Mouse (Mus musculus) E14TG2a.4 (cell line): Measurements from ENCODE around the gene Sulf2.
A peak's percentile ranks its signal among the peaks of the same experiment; 100 is the strongest.

Experiments used
- H3K27me3 ChIP-seq: 2 replicates; pipeline ENCODE4 v1.6.1; 2014; ENCODE audit warnings: low read length, control low read depth; ENCODE audit not compliant: insufficient read depth
- H3K36me3 ChIP-seq: 2 replicates; pipeline ENCODE4 v1.6.1; 2014; ENCODE audit warnings: low read length, control low read depth; ENCODE audit not compliant: insufficient read depth
- H3K4me1 ChIP-seq: replicated peaks from 2 replicates; pipeline ENCODE4 v1.6.1; 2014; ENCODE audit warnings: low read depth, low read length, control low read depth
- H3K4me3 ChIP-seq: replicated peaks from 2 replicates; pipeline ENCODE4 v1.5.1; 2014; ENCODE audit warnings: mild to moderate bottlenecking, low read length
- H3K9me3 ChIP-seq: 2 replicates; pipeline ENCODE4 v1.6.1; 2014; ENCODE audit warnings: low read length, control low read depth
- CTCF ChIP-seq: conservative IDR thresholded peaks from 2 replicates; pipeline ENCODE4 v1.5.1; 2014; ENCODE audit warnings: low read length
- NANOG ChIP-seq: IDR thresholded peaks from 2 replicates; pipeline ENCODE4 v1.6.1; 2014; ENCODE audit warnings: borderline replicate concordance, low read length, mixed read lengths
- POU5F1 ChIP-seq: IDR thresholded peaks from 2 replicates; pipeline ENCODE4 v1.6.1; 2014; ENCODE audit warnings: low read length, borderline replicate concordance

The Sulf2 gene

GRCm38 (mm10) chr2:166140427-166140826 is 15.0 kb downstream of the Sulf2 start:
- H3K27me3 ChIP-seq, result no peaks in the 10 kb centered on the region
- no peak for TF ChIP-seq POU5F1
- no peak for TF ChIP-seq NANOG
- no peak for TF ChIP-seq CTCF
- H3K4me3 ChIP-seq, result peak overlapping the region; percentile 52
- peaks cover 46% of the 10 kb centered on the region for H3K36me3 ChIP-seq
- no peaks in the 10 kb centered on the region for H3K9me3 ChIP-seq
- peaks cover 96% of the 10 kb centered on the region for H3K4me1 ChIP-seq

- no peaks in the 10 kb centered on the region for H3K27me3 ChIP-seq
- peak overlapping the region; percentile 56 for H3K4me3 ChIP-seq
- H3K4me1 ChIP-seq, result peaks cover 97% of the 10 kb centered on the region
- TF ChIP-seq NANOG (no peak), POU5F1 (no peak), CTCF (no peak)
- peaks cover 49% of the 10 kb centered on the region for H3K36me3 ChIP-seq
- H3K9me3 ChIP-seq, result no peaks in the 10 kb centered on the region
These were observed 17.2 kb downstream of the Sulf2 start for GRCm38 (mm10) chr2:166138308-166138707.

- Histone ChIP-seq H3K27me3 (no peaks in the 10 kb centered on the region), H3K4me3 (no peak overlapping the region), H3K4me1 (peaks cover 97% of the 10 kb centered on the region), H3K36me3 (peaks cover 57% of the 10 kb centered on the region), H3K9me3 (no peaks in the 10 kb centered on the region)
- no peak for TF ChIP-seq CTCF
- TF ChIP-seq NANOG, result no peak
- no peak for TF ChIP-seq POU5F1
These were observed 18.0 kb downstream of the Sulf2 start for GRCm38 (mm10) chr2:166137467-166137866.

- peaks cover 84% of the 10 kb centered on the region for H3K4me1 ChIP-seq
- H3K27me3 ChIP-seq, result no peaks in the 10 kb centered on the region
- H3K4me3 ChIP-seq, result 0 out of 2 replicates have a peak overlapping the region, but pooled peaks have one; percentile 11
- H3K9me3 ChIP-seq, result no peaks in the 10 kb centered on the region
- TF ChIP-seq CTCF (no peak), POU5F1 (no peak), NANOG (no peak)
- H3K36me3 ChIP-seq, result peaks cover 73% of the 10 kb centered on the region
These were observed 19.6 kb downstream of the Sulf2 start for GRCm38 (mm10) chr2:166135711-166136485.

GRCm38 (mm10) chr2:166128756-166129155 is 26.7 kb downstream of the Sulf2 start:
- Histone ChIP-seq H3K4me1 (peaks cover 51% of the 10 kb centered on the region), H3K4me3 (no peak overlapping the region), H3K36me3 (peaks cover 97% of the 10 kb centered on the region), H3K27me3 (no peaks in the 10 kb centered on the region), H3K9me3 (no peaks in the 10 kb centered on the region)
- TF ChIP-seq CTCF (no peak), POU5F1 (no peak), NANOG (no peak)

- no peaks in the 10 kb centered on the region for H3K9me3 ChIP-seq
- peaks cover 97% of the 10 kb centered on the region for H3K36me3 ChIP-seq
- no peak for TF ChIP-seq POU5F1
- TF ChIP-seq CTCF, result no peak
- TF ChIP-seq NANOG, result no peak
- H3K27me3 ChIP-seq, result no peaks in the 10 kb centered on the region
- peaks cover 46% of the 10 kb centered on the region for H3K4me1 ChIP-seq
- no peak overlapping the region for H3K4me3 ChIP-seq
These were observed 27.4 kb downstream of the Sulf2 start for GRCm38 (mm10) chr2:166128032-166128431.

GRCm38 (mm10) chr2:166126343-166126742 is 29.1 kb downstream of the Sulf2 start:
- Histone ChIP-seq H3K27me3 (no peaks in the 10 kb centered on the region), H3K4me1 (peaks cover 55% of the 10 kb centered on the region), H3K9me3 (no peaks in the 10 kb centered on the region), H3K36me3 (peaks cover 97% of the 10 kb centered on the region), H3K4me3 (no peak overlapping the region)
- no peak for TF ChIP-seq NANOG
- no peak for TF ChIP-seq POU5F1
- no peak for TF ChIP-seq CTCF

GRCm38 (mm10) chr2:166125492-166126252 is 29.8 kb downstream of the Sulf2 start:
- peaks cover 57% of the 10 kb centered on the region for H3K4me1 ChIP-seq
- peaks cover 97% of the 10 kb centered on the region for H3K36me3 ChIP-seq
- H3K4me3 ChIP-seq, result 0 out of 2 replicates have a peak overlapping the region, but pooled peaks have one; percentile 14
- H3K27me3 ChIP-seq, result no peaks in the 10 kb centered on the region
- no peaks in the 10 kb centered on the region for H3K9me3 ChIP-seq
- TF ChIP-seq POU5F1 (no peak), CTCF (no peak), NANOG (no peak)
